Mouse (Mus musculus) gastrocnemius, adult 2 months (tissue): Measurements from ENCODE around the gene St6galnac5. TPM values are rescaled to one million over a fixed set of nuclear protein-coding genes. Genes with fewer than 3 reads are reported as not detected.
"Not testable (repeated sequence)": the region's sequence is repeated elsewhere in the genome, so short reads cannot be mapped to it uniquely, and the experiment has no call there.

ENCODE experiments used
- DNase-seq: peaks from one replicate; pipeline ENCODE4 v3.0.0; 2022
- H3K27ac ChIP-seq: fragments of 200-600 bp; 2 replicates; pipeline ENCODE4 v1.8.1; 2022; ENCODE audit warnings: mild to moderate bottlenecking
- H3K4me3 ChIP-seq: fragments of 200-600 bp; 2 replicates; pipeline ENCODE4 v1.8.1; 2022; ENCODE audit warnings: mild to moderate bottlenecking, moderate library complexity
- CTCF ChIP-seq: fragments of 200-600 bp; IDR thresholded peaks from 2 replicates; pipeline ENCODE4 v1.8.1; 2022; ENCODE audit warnings: antibody characterized with exemption, mild to moderate bottlenecking, moderate library complexity
- intact Hi-C: fragments of 180-260 bp; cut with DNase I; formaldehyde crosslinking; loops from one replicate; pipeline ENCODE4 v1.15.1; 2025
- total RNA-seq, 2 experiments: library from RNA; stranded (reverse); gene quantifications; 2 replicates each; pipeline ENCODE4 v1.2.3; 2021

The St6galnac5 gene
- total RNA-seq, 2 experiments from 2014 or later = 0.17 to 0.33 TPM

- intact Hi-C loops = no loop called here
- H3K4me3 ChIP-seq = no peak overlapping the region
- peak; percentile 59 for DNase-seq
- no peak overlapping the region for H3K27ac ChIP-seq
- TF ChIP-seq CTCF = no peak
These were observed 160.8 kb downstream of the St6galnac5 start for GRCm38 (mm10) chr3:152821202-152821601.

- Histone ChIP-seq H3K4me3 (no peak overlapping the region), H3K27ac (no peak overlapping the region)
- DNase-seq = no peak
- TF ChIP-seq CTCF = no peak
- intact Hi-C loops = no loop called here
These were observed 161.6 kb downstream of the St6galnac5 start for GRCm38 (mm10) chr3:152820406-152820805.

GRCm38 (mm10) chr3:152815110-152815509 lies 166.9 kb downstream of the St6galnac5 start:
- Histone ChIP-seq H3K27ac (no peak overlapping the region), H3K4me3 (no peak overlapping the region)
- TF ChIP-seq CTCF = no peak
- intact Hi-C loops = no loop called here
- no peak for DNase-seq

- no peak for DNase-seq
- intact Hi-C loops = no loop called here
- no peak overlapping the region for H3K4me3 ChIP-seq
- no peak for TF ChIP-seq CTCF
- H3K27ac ChIP-seq = no peak overlapping the region
These were observed 168.1 kb downstream of the St6galnac5 start for GRCm38 (mm10) chr3:152813905-152814304.

- Histone ChIP-seq H3K27ac (no peak overlapping the region), H3K4me3 (no peak overlapping the region)
- intact Hi-C loops = no loop called here
- DNase-seq = no peak
- TF ChIP-seq CTCF = peak; percentile 61
These were observed 182.2 kb downstream of the St6galnac5 start for GRCm38 (mm10) chr3:152799738-152800431.

- no peak overlapping the region for H3K27ac ChIP-seq
- DNase-seq = no peak
- intact Hi-C loops = no loop called here
- no peak overlapping the region for H3K4me3 ChIP-seq
- TF ChIP-seq CTCF = no peak
These were observed 184.7 kb downstream of the St6galnac5 start for GRCm38 (mm10) chr3:152797354-152797753.

GRCm38 (mm10) chr3:152796216-152796615 lies 185.8 kb downstream of the St6galnac5 start:
- DNase-seq = no peak
- no peak overlapping the region for H3K4me3 ChIP-seq
- no peak overlapping the region for H3K27ac ChIP-seq
- intact Hi-C loops = no loop called here
- no peak for TF ChIP-seq CTCF

- no peak for TF ChIP-seq CTCF
- H3K27ac ChIP-seq = no peak overlapping the region
- intact Hi-C loops = no loop called here
- no peak for DNase-seq
- no peak overlapping the region for H3K4me3 ChIP-seq
These were observed 189.0 kb downstream of the St6galnac5 start for GRCm38 (mm10) chr3:152793006-152793405.

GRCm38 (mm10) chr3:152792601-152793000 lies 189.4 kb downstream of the St6galnac5 start:
- Histone ChIP-seq H3K27ac (no peak overlapping the region), H3K4me3 (no peak overlapping the region)
- no peak for TF ChIP-seq CTCF
- no peak for DNase-seq
- intact Hi-C loops = no loop called here

GRCm38 (mm10) chr3:152788301-152788953 lies 193.6 kb downstream of the St6galnac5 start:
- H3K4me3 ChIP-seq, H3K27ac ChIP-seq, intact Hi-C loops, DNase-seq: not testable (repeated sequence)

- H3K4me3 ChIP-seq, DNase-seq, H3K27ac ChIP-seq: not testable (repeated sequence)
- intact Hi-C loops = loop anchor here (1.0 to 5.0 kb wide), 3 partner anchors 173 to 871 kb away; no protein-coding TSS in a partner anchor
These were observed 197.7 kb downstream of the St6galnac5 start for GRCm38 (mm10) chr3:152784353-152784752.

GRCm38 (mm10) chr3:152783792-152784191 lies 198.3 kb downstream of the St6galnac5 start:
- Histone ChIP-seq H3K4me3 (no peak overlapping the region), H3K27ac (no peak overlapping the region)
- peak; percentile 88 for TF ChIP-seq CTCF
- DNase-seq = peak; percentile 80
- intact Hi-C loops = loop anchor here (1.0 to 5.0 kb wide), 3 partner anchors 174 to 872 kb away; no protein-coding TSS in a partner anchor

- Histone ChIP-seq H3K27ac (no peak overlapping the region), H3K4me3 (no peak overlapping the region)
- TF ChIP-seq CTCF = no peak
- intact Hi-C loops = loop anchor here (5.0 kb wide), 2 partner anchors 177 to 722 kb away; no protein-coding TSS in a partner anchor
- no peak for DNase-seq
These were observed 202.2 kb downstream of the St6galnac5 start for GRCm38 (mm10) chr3:152779819-152780218.
